Comparison of ENCODE assay signal across 8 mouse cellular contexts in genomic region chr8:114018364-114018763, GRCm38 (mm10).
DNase-seq lines count a peak whose midpoint lies in the region; ATAC-seq lines count a peak whose summit lies in the region.
"Had no signal": no experiment of that assay in that cellular context is flagged by ENCODE, and none has a peak within 500 bp of the region (broad histone marks: within the 10 kb centered on the region; RNA-seq: fewer than 3 reads in every experiment).

No protein-coding gene starts in this region.

- H3K9me3 ChIP-seq in liver, embryonic 11.5 days (ENCODE audit: control insufficient read depth, low read length): no peaks in the 10 kb centered on the region
- no peaks in the 10 kb centered on the region for H3K9me3 ChIP-seq in forebrain, embryonic 11.5 days (ENCODE audit: control insufficient read depth, low read length)

- ATAC-seq in liver, embryonic 11.5 days (replicated peaks; ENCODE audit: low FRiP score): no peak
- peak; percentile 71 to 80 for ATAC-seq in hematopoietic stem cell, adult 5-6 weeks (replicated peaks in 1 of 2; ENCODE audit: insufficient read depth in 1 of 2, low FRiP score in 2 of 2, low TSS enrichment in 1 of 2, low read depth in 1 of 2, poor library complexity in 2 of 2, severe bottlenecking in 2 of 2)
- ATAC-seq in frontal cortex, adult (ENCODE audit: low TSS enrichment): no peak
- ATAC-seq in forebrain, embryonic 11.5 days (replicated peaks; ENCODE audit: low FRiP score): no peak

- no peak overlapping the region for H3K9ac ChIP-seq in liver, embryonic 11.5 days (ENCODE audit: low read depth, low read length)
- H3K9ac ChIP-seq in forebrain, embryonic 11.5 days (ENCODE audit: low read length): no peak overlapping the region

- H3K27ac ChIP-seq in liver, embryonic 11.5 days (ENCODE audit: low read depth, low read length): no peak overlapping the region
- no peak overlapping the region for H3K27ac ChIP-seq in forebrain, embryonic 11.5 days (ENCODE audit: low read depth, low read length)

- H3K27me3 ChIP-seq in liver, embryonic 11.5 days (replicated peaks; ENCODE audit: control insufficient read depth, insufficient read depth, low read length): no peaks in the 10 kb centered on the region
- no peaks in the 10 kb centered on the region for H3K27me3 ChIP-seq in forebrain, embryonic 11.5 days (ENCODE audit: control insufficient read depth, insufficient read depth, low read length)

- no peak overlapping the region for H3K4me2 ChIP-seq in liver, embryonic 11.5 days
- no peak overlapping the region for H3K4me2 ChIP-seq in forebrain, embryonic 11.5 days (ENCODE audit: low read depth, low read length, severe bottlenecking)

- no peak overlapping the region for H3K4me3 ChIP-seq in liver, embryonic 11.5 days (ENCODE audit: low read depth, low read length)
- H3K4me3 ChIP-seq in forebrain, embryonic 11.5 days (ENCODE audit: low read depth, low read length): no peak overlapping the region

- WGBS in liver, embryonic 11.5 days: 52% methylated on average over 5 of the region's 5 CpGs
- 86% methylated on average over 5 of the region's 5 CpGs for WGBS in forebrain, embryonic 11.5 days

- DNase-seq in liver: peak; percentile 10
- DNase-seq in liver, embryonic 11.5 days (ENCODE audit: low spot score): no peak
- DNase-seq in embryo, embryonic 11 days: peak; percentile 50
- peak; percentile 45 for DNase-seq in lung, postnatal 25 days (ENCODE audit: low spot score)
- no peak for DNase-seq in forebrain, embryonic 11.5 days (ENCODE audit: low spot score)
- DNase-seq: thymus, adult 18-20 months had no signal

- no peaks in the 10 kb centered on the region for H3K36me3 ChIP-seq in liver, embryonic 11.5 days (ENCODE audit: control insufficient read depth, insufficient read depth, low read length)
- H3K36me3 ChIP-seq in forebrain, embryonic 11.5 days (ENCODE audit: control insufficient read depth, insufficient read depth, low read length): no peaks in the 10 kb centered on the region

- no peaks in the 10 kb centered on the region for H3K4me1 ChIP-seq in liver, embryonic 11.5 days (replicated peaks; ENCODE audit: control insufficient read depth, insufficient read depth, low read length)
- H3K4me1 ChIP-seq in forebrain, embryonic 11.5 days (replicated peaks; ENCODE audit: control insufficient read depth, insufficient read depth, low read length): no peaks in the 10 kb centered on the region

Comparison
In these comparisons a context has a peak if more than half of its experiments do, and no peak if none do; other contexts are left out.
1. DNase-seq: peak in liver (single experiment), embryo, embryonic 11 days (single experiment) and lung, postnatal 25 days (single experiment); none in liver, embryonic 11.5 days (single experiment) and forebrain, embryonic 11.5 days (single experiment).
2. ATAC-seq: peak in hematopoietic stem cell, adult 5-6 weeks (2 of 2); none in liver, embryonic 11.5 days (single experiment), frontal cortex, adult (single experiment) and forebrain, embryonic 11.5 days (single experiment).